Mouse (Mus musculus) brain, adult 2 months (tissue): Measurements from ENCODE around the gene Zfp213.
A peak's percentile ranks its signal among the peaks of the same experiment; 100 is the strongest.
"Not testable (repeated sequence)": the region's sequence is repeated elsewhere in the genome, so short reads cannot be mapped to it uniquely, and the experiment has no call there.

ENCODE experiments used
- DNase-seq: peaks from one replicate; pipeline ENCODE4 v3.0.0; 2011; ENCODE audit warnings: low read depth, low spot score

Gene Zfp213

DNA sequence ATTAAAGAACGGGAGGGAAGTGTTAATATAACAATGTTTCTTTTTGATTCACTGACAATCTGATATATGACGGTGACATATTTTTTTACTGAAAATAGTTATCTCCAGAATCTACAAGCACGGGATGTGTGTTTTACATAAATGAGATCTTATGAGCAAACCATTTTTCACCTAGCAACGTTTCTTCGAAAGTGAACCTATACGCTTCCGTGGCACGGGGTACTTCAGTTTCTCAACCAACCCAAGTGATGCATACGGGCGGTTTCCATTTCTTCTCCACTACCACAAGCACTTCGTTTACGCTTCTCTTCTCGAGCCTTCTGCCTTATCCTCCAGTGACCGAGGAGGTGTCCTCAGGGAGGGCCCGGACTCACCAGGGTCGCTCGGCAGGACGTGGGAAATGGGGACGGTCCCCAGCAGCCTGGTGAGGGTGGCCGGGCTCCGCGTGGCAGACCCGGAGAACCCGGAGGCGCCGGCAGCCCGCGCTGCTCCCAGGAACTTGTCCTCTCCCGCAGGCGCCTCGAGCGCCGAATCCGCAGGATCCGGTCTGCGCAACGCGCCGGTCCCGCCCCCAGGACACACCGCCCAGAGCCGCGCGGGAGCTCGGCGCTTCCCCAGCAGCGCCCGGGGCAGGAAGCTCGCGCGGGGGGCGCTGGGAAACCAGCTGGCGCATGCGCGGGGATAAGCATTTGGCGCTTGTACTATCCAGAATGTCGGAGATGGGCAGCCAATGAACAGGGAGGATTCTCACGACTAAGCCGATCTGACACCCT lies at the start of gene Zfp213:
Zfp213 (minus strand) TSS at position 644 of the 773 bp plus-strand sequence.
- peak; percentile 99 for DNase-seq

- peak; percentile 84 for DNase-seq
These were observed 46.3 kb upstream of the Zfp213 start for GRCm38 (mm10) chr17:23610361-23610800.

- DNase-seq = peak; percentile 67
These were observed 45.6 kb upstream of the Zfp213 start for GRCm38 (mm10) chr17:23609612-23610011.

DNA sequence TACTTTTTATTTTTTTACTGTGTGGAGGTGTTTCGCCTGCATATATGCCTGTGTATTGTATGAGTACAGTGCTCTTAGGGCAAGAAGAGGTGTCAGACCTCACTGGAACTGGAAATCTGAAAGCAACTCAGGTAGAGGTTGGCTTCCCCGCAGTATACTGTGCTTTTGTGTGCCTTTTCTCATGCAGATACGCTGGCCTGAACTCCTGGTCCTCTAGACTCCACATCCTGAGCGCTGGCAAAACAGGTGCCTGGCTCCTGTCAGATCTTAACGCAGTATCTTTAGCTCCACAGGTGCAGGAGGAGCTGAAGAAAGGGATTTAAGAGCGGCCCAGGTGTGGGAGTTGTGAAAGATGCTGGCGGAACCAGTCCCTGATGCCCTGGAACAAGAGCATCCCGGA lies 41.2 kb upstream of the Zfp213 start:
- DNase-seq = no peak

DNA sequence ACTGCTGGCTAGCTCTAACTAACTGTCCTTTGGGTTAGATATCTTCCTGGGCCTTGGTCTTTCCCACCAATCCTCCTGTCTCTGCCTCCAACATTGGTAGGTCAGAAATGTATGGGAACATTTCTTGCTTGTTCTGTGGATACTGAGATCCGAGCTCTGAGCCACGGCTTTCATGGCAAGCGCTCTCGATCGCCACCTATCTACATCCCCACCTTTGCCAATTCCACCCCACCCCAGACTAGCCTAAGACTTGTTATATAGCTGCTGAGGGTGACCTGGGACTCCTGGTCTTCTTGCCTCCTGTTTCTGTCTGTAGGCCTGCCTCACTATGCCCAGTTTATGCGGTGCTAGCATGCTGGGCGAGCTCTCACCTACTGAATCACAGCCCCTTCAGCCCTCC lies 40.4 kb upstream of the Zfp213 start:
- DNase-seq = no peak

DNA sequence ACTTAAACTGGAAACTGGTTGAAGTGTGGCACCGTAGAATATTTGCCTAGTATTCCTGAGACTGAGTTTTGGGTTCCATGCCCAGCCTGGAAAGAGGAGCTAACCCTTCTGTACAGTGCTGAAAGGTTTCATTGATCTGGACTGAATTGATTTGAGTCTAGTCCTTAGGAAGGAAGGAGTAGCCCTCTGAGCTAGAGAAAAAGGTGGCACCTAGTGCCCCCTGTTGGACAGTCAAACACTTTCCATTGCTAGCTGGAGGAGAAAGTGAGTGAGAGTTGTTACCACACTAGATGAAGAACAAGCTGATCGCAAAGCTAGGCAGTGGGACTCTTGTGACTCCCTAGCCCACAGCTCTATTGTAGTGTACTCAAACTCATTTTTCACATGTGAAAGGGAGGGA lies 39.5 kb upstream of the Zfp213 start:
- peak; percentile 31 for DNase-seq

DNA sequence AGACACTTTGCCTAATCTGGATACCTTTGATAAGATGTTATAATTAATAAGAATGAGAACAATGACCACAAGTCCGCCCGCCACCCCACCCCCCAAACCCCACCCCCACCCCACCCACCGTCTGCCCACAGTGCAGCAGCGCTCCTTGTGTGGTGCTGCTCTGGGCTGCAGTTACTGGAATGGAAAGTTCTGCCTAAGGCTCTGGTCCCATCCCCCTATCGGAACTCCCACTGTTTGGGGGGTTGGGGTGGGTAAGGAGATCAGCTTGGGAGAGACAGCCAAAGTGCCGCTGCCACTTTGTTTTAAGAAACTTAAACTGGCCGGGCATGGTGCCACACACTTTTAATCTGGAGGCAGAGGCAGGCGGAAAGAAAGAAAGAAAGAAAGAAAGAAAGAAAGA lies 39.0 kb upstream of the Zfp213 start:
- DNase-seq = no peak

DNA sequence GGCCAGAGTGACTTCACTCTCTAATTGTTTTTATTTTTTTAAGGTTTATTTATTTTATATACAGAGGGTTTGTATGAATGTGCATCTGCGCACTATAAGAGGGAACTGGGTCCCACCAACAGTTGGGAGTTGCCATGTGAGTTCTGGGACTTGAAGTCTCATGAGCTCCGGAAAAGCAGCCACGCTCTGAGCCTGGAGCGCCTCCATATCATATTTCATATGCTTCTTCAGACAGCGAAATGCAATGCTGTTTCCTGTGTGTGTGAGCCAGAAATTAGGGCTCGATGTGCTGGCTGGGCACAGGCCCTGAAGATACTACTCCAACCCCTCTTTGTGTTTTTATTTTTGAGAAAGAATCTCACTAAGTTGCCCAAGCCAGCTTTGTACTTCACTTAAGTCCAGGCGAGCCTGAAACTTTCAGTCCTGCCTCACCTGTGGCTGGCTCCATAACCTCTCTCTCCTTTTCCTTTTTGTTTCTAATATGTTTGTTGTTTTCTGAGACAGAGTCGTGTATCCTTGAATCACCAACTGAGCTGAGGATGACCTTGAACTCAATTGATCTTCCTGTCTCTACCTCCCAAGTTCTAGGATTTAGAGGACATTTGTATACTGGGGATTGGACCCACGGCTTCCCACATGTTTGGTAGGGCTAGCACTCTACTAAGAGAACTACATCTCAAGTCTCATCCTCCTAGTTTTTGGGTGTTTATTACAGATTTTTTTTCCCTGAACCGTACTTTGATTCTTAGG lies 38.0 kb upstream of the Zfp213 start:
- DNase-seq = no peak

GRCm38 (mm10) chr17:23600641-23601622 lies 36.9 kb upstream of the Zfp213 start, which contains the start of gene Zscan10:
Gene Zscan10, plus strand, starts transcription at chr17:23600856.
- DNase-seq = no peak

- DNase-seq = no peak
These were observed 35.6 kb upstream of the Zfp213 start for GRCm38 (mm10) chr17:23599605-23600063.

GRCm38 (mm10) chr17:23598582-23599552 lies 34.8 kb upstream of the Zfp213 start, which contains the start of gene Zfp13:
Gene Zfp13, minus strand, starts transcription at chr17:23599487.
- DNase-seq = peak; percentile 95

GRCm38 (mm10) chr17:23595139-23595538 lies 31.1 kb upstream of the Zfp213 start:
- DNase-seq = not testable (repeated sequence)

GRCm38 (mm10) chr17:23592926-23593300 lies 28.9 kb upstream of the Zfp213 start:
- DNase-seq = no peak

DNA sequence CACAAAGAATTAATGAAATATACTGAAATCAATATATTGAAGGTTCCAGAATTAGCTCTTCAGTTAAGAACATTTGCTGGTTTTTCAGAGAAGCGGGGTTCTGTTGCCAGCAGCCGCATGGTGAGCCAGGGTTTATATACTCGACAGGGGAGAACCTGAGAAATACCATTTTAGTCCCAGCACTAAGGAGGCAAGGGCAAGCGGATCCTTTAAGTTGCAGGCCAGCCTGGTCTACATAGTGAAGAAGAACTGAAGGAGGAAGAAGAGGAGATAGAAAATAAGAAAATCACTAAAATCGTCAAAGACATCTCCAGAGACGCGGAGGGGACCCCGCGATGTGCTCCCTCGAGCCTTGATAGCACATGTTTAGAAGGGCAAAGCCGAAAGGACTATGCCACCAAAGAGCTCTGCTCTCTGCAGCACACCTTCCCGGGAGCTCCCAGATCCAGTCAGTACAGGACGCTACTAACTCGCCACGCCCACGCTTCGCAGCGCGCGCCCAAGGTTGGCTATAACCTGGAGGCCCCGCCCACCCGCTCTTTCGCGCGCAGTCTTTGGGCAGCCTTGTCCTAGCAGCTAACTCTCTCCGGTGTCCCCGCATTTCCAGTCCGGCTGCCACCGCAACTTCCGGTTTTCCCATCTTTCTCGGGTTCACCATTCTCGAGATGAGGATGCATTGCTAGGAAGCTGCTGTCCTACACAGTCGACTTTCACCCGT lies 28.3 kb upstream of the Zfp213 start:
- DNase-seq = peak; percentile 99

- no peak for DNase-seq
These were observed 23.2 kb upstream of the Zfp213 start for GRCm38 (mm10) chr17:23587253-23587652.

- DNase-seq = peak; percentile 94
These were observed 21.9 kb upstream of the Zfp213 start for GRCm38 (mm10) chr17:23585721-23586491.

DNA sequence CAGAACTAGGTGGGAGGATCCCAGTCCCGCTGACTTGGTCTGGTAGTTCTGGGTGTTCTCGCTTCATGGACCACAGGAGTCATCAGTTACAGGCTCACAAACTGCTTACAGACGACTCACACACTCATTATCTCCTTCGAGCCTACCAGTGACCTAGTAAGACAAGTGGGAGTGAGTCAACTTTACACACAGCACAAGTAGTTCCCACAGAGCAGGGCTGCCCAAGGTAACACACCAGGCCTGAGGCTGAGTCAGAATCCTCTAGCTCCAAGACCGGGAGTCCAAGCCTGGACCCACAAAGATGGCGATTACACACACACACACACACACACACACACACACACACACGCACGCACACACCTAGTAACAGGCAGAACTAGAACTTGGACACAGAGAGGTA lies 20.7 kb upstream of the Zfp213 start:
- no peak for DNase-seq

- DNase-seq = no peak
These were observed 12.0 kb upstream of the Zfp213 start for GRCm38 (mm10) chr17:23575951-23576552.
